Mouse (Mus musculus) neural tube, embryonic 10.5 days (tissue): ENCODE results near the gene Gpr161.

Experiments used
- DNase-seq: peaks from one replicate; pipeline ENCODE4 v3.0.0-alpha.2; 2017; ENCODE audit warnings: low spot score; ENCODE audit errors: extremely low spot score

Gpr161 gene

DNA sequence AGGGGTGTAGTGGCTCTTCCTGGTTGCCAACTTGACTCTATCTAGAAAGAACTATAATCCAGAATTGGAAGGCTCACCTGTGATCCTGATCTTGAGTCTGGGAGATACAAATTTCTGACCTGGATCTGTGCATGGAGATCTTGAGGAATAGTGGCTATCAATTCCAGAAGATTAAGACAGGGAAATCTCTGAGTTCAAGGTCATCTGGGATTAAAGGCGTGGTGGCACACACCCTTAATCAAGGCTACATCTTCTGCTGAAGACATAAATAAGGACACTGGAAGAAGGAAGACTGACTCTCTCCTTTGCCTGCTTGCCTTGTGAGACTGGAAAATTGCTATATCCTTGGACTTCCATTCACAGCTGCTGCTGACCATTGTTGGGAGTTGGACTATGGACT, at the start of gene Gpr161:
TSS of gene Gpr161 (plus strand) at position 301 of the 400 bp plus-strand sequence.
- DNase-seq = no peak

DNA sequence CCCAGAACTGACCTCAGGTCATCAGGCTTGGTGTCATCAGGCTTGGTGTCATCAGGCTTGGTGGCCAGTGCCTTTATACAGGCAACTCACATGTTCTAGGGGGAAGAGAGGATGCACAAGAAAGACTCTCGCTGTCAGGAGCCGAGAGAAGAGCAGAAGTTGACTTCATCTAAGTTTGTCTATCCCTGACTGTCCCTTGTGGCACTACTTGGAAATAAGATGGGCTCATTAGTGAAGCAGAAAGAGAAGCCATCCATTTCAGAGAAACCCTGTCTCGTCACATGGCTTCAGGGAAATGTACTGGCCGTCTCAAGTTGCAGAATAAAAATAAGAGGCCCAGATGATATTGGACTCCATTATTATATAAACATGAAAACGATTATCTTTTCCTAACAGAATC, 49.0 kb upstream of the Gpr161 start:
- no peak for DNase-seq

GRCm38 (mm10) chr1:165247085-165247484, 48.5 kb upstream of the Gpr161 start:
- no peak for DNase-seq

GRCm38 (mm10) chr1:165247788-165248187, 47.8 kb upstream of the Gpr161 start:
- DNase-seq = no peak

DNA sequence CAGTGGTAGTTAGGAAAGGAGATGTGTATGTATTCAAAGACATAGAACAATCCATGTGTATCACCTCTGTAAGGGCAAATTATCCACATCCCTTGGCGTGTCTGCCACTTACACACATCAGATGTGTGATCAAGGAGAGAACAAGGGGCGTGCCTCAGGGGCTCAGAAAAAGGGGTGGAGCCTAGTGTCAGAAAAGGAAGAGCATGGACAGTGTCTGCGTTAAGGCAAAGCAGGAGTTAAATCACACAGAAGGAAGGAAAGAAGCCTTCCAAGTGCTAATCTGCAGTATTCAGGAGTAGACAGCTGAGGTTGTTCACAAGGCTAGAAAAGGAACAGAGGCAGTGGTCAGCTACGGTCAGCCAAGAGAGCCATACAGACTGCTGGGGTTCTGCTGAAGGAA, 46.7 kb upstream of the Gpr161 start:
- no peak for DNase-seq

DNA sequence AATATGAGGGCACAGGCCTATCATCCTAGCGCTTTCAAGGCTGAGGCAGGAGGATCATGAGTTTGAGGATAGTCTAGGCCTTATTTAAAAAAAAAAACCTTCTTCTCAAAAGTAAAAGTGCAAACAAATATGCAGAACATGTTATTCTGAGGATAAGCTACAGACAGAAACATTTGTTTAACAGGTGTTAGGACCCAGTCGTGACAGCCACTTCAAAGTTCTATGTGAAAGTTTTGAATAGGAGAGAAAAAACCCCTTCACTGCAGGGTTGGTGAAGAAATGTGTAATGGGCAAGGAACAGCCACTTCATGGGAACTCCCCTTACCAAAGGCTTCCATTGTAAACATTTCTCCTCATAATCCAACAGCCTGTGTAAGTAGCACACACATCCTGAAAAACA, 45.0 kb upstream of the Gpr161 start:
- DNase-seq = no peak

DNA sequence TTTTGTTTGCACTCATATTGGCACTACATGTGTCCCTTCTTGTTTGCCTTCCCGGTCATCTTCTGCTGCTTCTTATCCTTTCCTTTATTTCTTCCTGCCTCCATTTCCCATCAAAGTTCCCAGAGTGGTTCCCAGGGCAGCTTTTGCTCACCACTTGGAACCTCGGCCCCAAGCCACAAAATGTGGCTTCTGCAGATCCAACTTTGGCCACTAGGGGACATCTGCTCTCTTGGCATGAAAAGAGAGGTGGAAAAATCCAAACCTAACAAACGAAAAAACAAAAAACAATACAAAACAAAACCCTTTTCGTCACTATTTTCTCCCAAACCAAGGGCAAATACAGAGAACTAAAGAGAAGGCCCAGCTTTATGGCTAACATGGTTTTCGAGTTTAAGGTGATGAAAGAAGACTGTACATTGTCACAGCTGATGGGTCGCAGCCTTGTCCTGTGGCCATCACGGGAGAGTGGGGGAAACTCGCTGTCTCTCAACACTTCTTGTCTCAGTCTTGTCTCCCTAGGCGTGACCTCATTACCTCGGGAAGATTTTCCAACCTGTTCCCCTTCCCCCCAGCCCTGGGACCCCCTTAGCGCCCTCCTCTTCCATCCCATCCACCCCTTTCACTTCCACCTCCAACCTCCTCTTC, 43.4 kb upstream of the Gpr161 start:
- peak; percentile 64 for DNase-seq

- DNase-seq = no peak
Measured at GRCm38 (mm10) chr1:165274946-165275345, 20.6 kb upstream of the Gpr161 start.

GRCm38 (mm10) chr1:165280741-165281140, 14.8 kb upstream of the Gpr161 start:
- no peak for DNase-seq

- DNase-seq = peak; percentile 80
Measured at GRCm38 (mm10) chr1:165281351-165282221, 14.0 kb upstream of the Gpr161 start.

DNA sequence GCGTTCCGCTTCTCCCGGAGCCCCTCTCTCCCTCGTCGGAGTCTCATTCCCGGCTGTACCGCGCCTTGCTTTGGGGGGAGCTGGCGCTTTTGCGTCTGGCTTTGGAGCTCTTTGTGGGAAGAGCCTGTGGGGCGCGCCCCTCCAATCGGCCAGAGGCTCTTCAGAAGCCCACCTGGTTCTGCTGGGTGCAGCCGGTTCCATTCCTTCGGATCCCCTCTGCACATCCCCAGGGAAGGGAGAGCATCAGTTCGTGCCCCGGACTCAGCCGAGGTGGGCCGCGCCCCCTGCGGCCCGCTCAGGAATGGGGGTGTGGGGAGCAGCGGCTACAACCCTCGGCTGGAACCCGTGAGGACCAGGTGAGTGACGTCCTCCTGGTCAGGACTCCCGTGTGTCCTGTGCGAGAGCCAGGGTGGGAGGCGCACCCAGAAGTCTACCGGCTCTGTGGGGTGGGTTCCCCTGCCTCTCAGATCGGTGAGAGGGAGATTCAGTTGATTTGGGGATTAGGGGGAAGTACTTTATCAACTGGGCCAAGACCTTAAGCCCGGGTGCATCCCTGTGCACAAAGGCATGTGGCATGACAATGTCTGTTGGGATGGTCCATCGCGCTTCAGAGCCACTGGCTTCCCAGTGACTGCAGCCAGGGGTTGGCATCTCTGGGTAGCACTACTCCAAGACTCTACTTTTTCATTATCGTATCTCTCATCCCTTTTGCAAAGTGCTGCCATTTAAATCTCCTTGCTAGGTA, 13.2 kb upstream of the Gpr161 start:
- DNase-seq = peak; percentile 83

GRCm38 (mm10) chr1:165282967-165283345, 12.6 kb upstream of the Gpr161 start:
- DNase-seq = no peak

GRCm38 (mm10) chr1:165284096-165284495, 11.5 kb upstream of the Gpr161 start:
- DNase-seq = no peak

DNA sequence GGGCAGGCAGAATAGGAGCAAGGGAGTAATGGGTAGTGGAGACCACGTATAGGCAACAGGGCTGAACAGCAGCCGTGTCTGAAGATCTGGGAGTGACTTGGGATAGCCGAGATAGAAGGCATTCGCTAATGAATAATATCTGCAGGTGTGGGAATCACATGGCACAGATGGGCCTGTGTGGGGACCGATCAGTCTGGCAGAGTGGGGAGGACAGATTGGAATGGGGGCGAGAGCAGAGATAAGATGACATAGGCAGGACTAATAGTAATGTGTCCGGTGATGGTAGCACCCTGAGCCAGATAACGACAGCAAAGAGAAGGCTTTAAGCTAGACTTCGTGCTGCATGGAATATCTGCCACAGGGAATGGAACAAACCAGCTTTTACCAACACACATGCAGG, 7.4 kb upstream of the Gpr161 start:
- DNase-seq = no peak

GRCm38 (mm10) chr1:165289831-165290230, 5.8 kb upstream of the Gpr161 start:
- DNase-seq = no peak

GRCm38 (mm10) chr1:165291606-165292005, 4.0 kb upstream of the Gpr161 start:
- no peak for DNase-seq

DNA sequence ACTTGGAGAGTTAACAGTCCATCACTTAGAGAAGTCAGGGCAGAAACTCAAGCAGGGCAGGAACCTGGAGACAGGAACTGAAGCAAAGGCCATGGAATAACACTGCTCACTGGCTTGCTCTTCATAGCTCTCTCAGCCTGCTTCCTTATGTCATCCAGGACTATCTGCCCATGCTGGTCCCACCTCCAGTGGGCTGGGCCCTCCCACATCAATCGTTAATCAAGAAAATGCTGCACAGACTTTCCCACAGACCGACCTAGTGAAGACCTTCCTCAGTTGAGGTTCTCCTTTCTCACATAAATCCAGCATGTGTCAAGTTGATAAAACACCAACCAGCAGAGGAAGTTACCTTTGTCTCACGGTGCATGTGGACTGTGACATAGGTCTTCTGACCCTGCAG, 5.5 kb downstream of the Gpr161 start:
- DNase-seq = no peak

DNA sequence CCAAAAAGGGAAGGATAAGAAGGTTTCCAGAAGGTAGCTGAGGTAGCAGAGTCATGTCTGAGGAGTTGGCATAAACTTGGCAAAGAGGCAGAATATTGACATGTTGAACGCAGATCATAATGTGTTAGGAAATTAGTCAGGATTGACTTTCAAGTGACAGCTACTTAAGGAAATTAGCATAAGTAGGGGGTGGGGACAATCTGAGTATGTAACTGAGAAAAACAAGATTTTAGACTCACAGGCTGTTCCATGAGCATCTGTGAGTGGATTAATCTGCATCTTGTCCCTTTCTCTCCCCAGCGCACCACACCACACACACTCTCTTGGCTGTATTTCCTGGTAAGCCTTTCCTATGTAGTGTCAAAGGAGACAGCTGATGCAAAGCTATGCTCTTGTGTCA, 6.0 kb downstream of the Gpr161 start:
- no peak for DNase-seq

GRCm38 (mm10) chr1:165302455-165303208, 7.0 kb downstream of the Gpr161 start:
- no peak for DNase-seq

- DNase-seq = no peak
Measured at GRCm38 (mm10) chr1:165303209-165303608, 7.6 kb downstream of the Gpr161 start.

- DNase-seq = no peak
Measured at GRCm38 (mm10) chr1:165304341-165304740, 8.8 kb downstream of the Gpr161 start.
